Mouse (Mus musculus) neural tube, embryonic 11.5 days (tissue): Measurements from ENCODE around the gene Enah. TPM values are rescaled to one million over a fixed set of nuclear protein-coding genes. Genes with fewer than 3 reads are reported as not detected.

Source experiments
- ATAC-seq: fragments of 200-750 bp; cut with Nextera tagmentation; 2 replicates; pipeline ENCODE4 v1.8.0; 2017; ENCODE audit warnings: moderate number of reproducible peaks, mild to moderate bottlenecking, moderate TSS enrichment, moderate library complexity; ENCODE audit not compliant: insufficient read depth, low FRiP score, low TSS enrichment
- DNase-seq: peaks from one replicate; pipeline ENCODE4 v3.0.0-alpha.2; 2015; ENCODE audit warnings: low spot score
- H3K27ac ChIP-seq: fragments of 300-500 bp; sonication (generic); 2 replicates; pipeline ENCODE4 v1.5.1; 2014; ENCODE audit warnings: low read depth, mild to moderate bottlenecking, low read length
- H3K27me3 ChIP-seq: fragments of 300-500 bp; sonication (generic); 2 replicates; pipeline ENCODE4 v1.6.1; 2014; ENCODE audit warnings: mild to moderate bottlenecking, low read length, mixed read lengths; ENCODE audit not compliant: control insufficient read depth, insufficient read depth
- H3K36me3 ChIP-seq: fragments of 300-500 bp; sonication (generic); 2 replicates; pipeline ENCODE4 v1.6.1; 2014; ENCODE audit warnings: mild to moderate bottlenecking, low read length, moderate library complexity, mixed read lengths; ENCODE audit not compliant: control insufficient read depth, insufficient read depth
- H3K4me1 ChIP-seq: fragments of 300-500 bp; sonication (generic); 2 replicates; pipeline ENCODE4 v1.6.1; 2014; ENCODE audit warnings: low read length, mixed read lengths; ENCODE audit not compliant: control insufficient read depth, insufficient read depth
- H3K4me2 ChIP-seq: fragments of 300-500 bp; sonication (generic); 2 replicates; pipeline ENCODE4 v1.6.1; 2014; ENCODE audit warnings: low read depth, mild to moderate bottlenecking, moderate library complexity
- H3K4me3 ChIP-seq: fragments of 300-500 bp; sonication (generic); 2 replicates; pipeline ENCODE4 v1.5.1; 2014; ENCODE audit warnings: low read depth, low read length
- H3K9ac ChIP-seq: fragments of 300-500 bp; sonication (generic); 2 replicates; pipeline ENCODE4 v1.6.1; 2014; ENCODE audit warnings: mild to moderate bottlenecking, low read length
- H3K9me3 ChIP-seq: fragments of 300-500 bp; sonication (generic); 2 replicates; pipeline ENCODE4 v1.6.1; 2016; ENCODE audit warnings: low read length; ENCODE audit not compliant: control insufficient read depth
- WGBS: fragments of 180-500 bp; shearing (Covaris S2); extraction: QIAGEN DNeasy Blood & Tissue Kit; methylation state at CpG from one replicate; pipeline ENCODE4 v1.1.7; 2014; 5-methylcytosine and 5-hydroxymethylcytosine counted together
- polyA plus RNA-seq: library from polyadenylated mRNA; unstranded; fragments of >200 nt; fragmentation: Nextera tagmentation; extraction: Ambion mirVana; gene quantifications from 2 replicates; pipeline ENCODE4 v1.2.1, GENCODE M21; 2014

The Enah gene
- polyA plus RNA-seq, 1 experiment from 2014 or later: 35.9 TPM

DNA sequence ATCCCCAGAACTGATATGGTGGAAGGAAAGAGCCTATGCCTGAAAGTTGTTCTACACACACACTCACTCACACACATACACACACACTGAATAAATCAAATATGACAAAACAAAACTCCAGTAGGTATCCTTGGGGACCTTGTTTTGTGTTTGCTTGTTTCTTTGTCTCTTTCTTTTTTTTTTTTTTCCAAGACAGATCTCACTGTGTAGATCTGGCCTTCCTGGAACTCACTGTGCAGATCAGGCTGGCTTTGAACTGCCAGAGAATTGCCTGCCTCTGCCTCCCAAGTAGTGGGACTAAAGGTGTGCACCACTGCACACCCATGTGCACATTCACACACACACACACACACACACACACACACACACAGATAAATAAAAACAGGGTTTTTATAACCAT lies 12.0 kb upstream of the Enah start:
- no peak overlapping the region for H3K4me3 ChIP-seq
- H3K27ac ChIP-seq: no peak overlapping the region
- ATAC-seq: no peak
- H3K27me3 ChIP-seq: no peaks in the 10 kb centered on the region
- DNase-seq: no peak
- no peak overlapping the region for H3K9ac ChIP-seq
- H3K4me2 ChIP-seq: no peak overlapping the region
- H3K4me1 ChIP-seq: no peaks in the 10 kb centered on the region
- H3K36me3 ChIP-seq: no peaks in the 10 kb centered on the region
- no peaks in the 10 kb centered on the region for H3K9me3 ChIP-seq

- no peak overlapping the region for H3K4me3 ChIP-seq
- H3K9me3 ChIP-seq: no peaks in the 10 kb centered on the region
- no peaks in the 10 kb centered on the region for H3K36me3 ChIP-seq
- WGBS: 83% methylated on average over 6 of the region's 6 CpGs
- no peaks in the 10 kb centered on the region for H3K27me3 ChIP-seq
- ATAC-seq: no peak
- H3K4me1 ChIP-seq: no peaks in the 10 kb centered on the region
- H3K4me2 ChIP-seq: no peak overlapping the region
- no peak overlapping the region for H3K27ac ChIP-seq
- no peak overlapping the region for H3K9ac ChIP-seq
- DNase-seq: no peak
Measured at GRCm38 (mm10) chr1:182031066-182031465, 11.3 kb upstream of the Enah start.

GRCm38 (mm10) chr1:182029989-182030649 lies 10.3 kb upstream of the Enah start:
- Histone ChIP-seq H3K4me1 (no peaks in the 10 kb centered on the region), H3K27ac (no peak overlapping the region), H3K9ac (no peak overlapping the region), H3K9me3 (no peaks in the 10 kb centered on the region), H3K36me3 (no peaks in the 10 kb centered on the region), H3K27me3 (no peaks in the 10 kb centered on the region), H3K4me2 (no peak overlapping the region), H3K4me3 (no peak overlapping the region)
- WGBS: 73% methylated on average over 5 of the region's 5 CpGs
- DNase-seq (no peak), ATAC-seq (no peak)

DNA sequence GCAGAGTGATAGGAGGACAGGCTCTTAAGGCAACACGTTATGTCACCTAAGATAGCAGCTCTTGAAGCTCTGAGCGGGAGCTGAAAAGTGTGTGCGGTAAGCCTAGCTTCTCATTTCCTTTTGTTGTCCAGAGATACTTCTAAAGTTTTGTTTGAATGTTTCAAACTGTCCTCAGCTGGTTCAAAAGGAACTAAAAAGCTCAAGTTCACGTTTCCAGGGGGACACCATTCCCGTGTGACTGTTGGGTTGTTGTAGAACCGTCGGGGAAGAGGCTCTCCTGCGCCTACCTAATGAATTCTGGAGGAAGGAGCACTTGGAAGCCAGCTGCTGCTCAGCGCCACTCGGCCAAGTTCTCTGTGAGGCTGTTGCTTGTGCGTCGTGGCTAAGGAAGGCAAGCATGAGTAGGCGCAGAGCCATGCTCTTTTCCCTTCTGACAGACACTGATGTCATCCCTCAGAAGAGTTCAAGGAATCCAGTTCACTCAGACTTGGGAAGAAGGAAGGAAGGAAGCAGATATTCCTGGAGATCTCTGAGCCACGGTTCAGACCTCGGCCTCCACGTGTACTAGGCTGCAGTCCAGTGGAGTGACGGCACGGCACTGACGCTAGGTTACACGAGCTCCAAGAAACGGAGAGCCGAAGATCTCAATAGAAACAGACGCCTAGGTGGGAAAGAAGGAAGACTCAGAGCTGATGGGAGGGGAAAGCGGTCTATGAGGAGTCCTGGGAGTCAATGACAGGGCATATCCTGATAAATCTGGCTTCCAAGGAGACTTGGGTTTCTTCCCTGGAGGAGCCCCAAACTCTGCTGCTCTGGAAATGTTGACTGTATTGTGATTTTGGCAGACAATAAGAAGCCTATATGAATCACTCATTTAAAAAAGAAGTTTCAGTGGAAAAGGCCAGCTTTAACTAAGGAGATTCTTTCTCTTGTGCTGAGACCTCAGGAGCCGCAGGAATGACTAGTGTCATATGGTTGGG lies 8.7 kb upstream of the Enah start:
- DNase-seq: no peak
- Histone ChIP-seq H3K4me3 (no peak overlapping the region), H3K9me3 (no peaks in the 10 kb centered on the region), H3K9ac (no peak overlapping the region), H3K27me3 (no peaks in the 10 kb centered on the region), H3K4me1 (no peaks in the 10 kb centered on the region), H3K27ac (no peak overlapping the region), H3K4me2 (no peak overlapping the region), H3K36me3 (no peaks in the 10 kb centered on the region)
- 87% methylated on average over 25 of the region's 25 CpGs for WGBS
- no peak for ATAC-seq

DNA sequence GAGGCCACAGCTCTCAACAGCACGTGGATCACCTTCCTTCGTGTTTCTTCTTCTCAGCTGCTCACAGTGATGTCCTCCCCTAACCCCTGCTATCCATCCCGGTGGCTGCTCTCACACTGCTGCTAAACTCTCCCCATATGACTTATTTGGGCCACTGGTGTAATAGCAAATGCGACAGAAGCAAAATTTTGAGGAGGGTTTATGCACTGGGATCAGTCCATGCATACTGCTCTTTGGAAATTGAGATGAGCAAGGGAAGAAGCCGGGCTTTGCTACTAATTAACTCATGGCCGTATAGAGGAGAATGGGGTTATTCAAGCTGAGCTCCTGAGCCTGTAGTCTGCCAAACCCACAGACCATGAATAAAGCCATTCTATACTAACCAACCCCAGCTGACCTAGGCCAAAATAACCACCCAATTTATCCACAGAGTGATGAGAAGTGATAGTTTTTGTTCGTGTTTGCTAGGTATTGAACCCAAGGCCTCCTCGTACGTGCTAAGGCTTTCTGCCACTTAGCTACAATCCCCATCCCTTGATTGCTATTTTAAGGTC lies 7.7 kb upstream of the Enah start:
- no peak overlapping the region for H3K27ac ChIP-seq
- no peak overlapping the region for H3K4me3 ChIP-seq
- no peaks in the 10 kb centered on the region for H3K4me1 ChIP-seq
- H3K9ac ChIP-seq: no peak overlapping the region
- 72% methylated on average over 9 of the region's 9 CpGs for WGBS
- no peak for ATAC-seq
- DNase-seq: no peak
- no peaks in the 10 kb centered on the region for H3K9me3 ChIP-seq
- no peaks in the 10 kb centered on the region for H3K27me3 ChIP-seq
- no peak overlapping the region for H3K4me2 ChIP-seq
- no peaks in the 10 kb centered on the region for H3K36me3 ChIP-seq

- Histone ChIP-seq H3K4me2 (no peak overlapping the region), H3K4me1 (no peaks in the 10 kb centered on the region), H3K9ac (no peak overlapping the region), H3K27ac (no peak overlapping the region), H3K4me3 (no peak overlapping the region), H3K27me3 (no peaks in the 10 kb centered on the region), H3K36me3 (no peaks in the 10 kb centered on the region), H3K9me3 (no peaks in the 10 kb centered on the region)
- 85% methylated on average over 5 of the region's 5 CpGs for WGBS
- DNase-seq (no peak), ATAC-seq (no peak)
Measured at GRCm38 (mm10) chr1:182026821-182027220, 7.0 kb upstream of the Enah start.

GRCm38 (mm10) chr1:182026120-182026519 lies 6.3 kb upstream of the Enah start:
- 74% methylated on average over 7 of the region's 7 CpGs for WGBS
- no peaks in the 10 kb centered on the region for H3K4me1 ChIP-seq

GRCm38 (mm10) chr1:182021691-182022299 lies 2.0 kb upstream of the Enah start:
- H3K4me3 ChIP-seq: no peak overlapping the region
- WGBS: 91% methylated on average over 6 of the region's 6 CpGs
- no peaks in the 10 kb centered on the region for H3K9me3 ChIP-seq
- H3K4me2 ChIP-seq: no peak overlapping the region
- DNase-seq (no peak), ATAC-seq (no peak)
- H3K4me1 ChIP-seq: 0 out of 2 replicates have a peak, but pooled peaks cover 3% of the 10 kb centered on the region
- H3K9ac ChIP-seq: no peak overlapping the region
- no peaks in the 10 kb centered on the region for H3K36me3 ChIP-seq
- no peak overlapping the region for H3K27ac ChIP-seq
- no peaks in the 10 kb centered on the region for H3K27me3 ChIP-seq

More at GRCm38 (mm10) chr1:182026120-182026519, 6.3 kb upstream of the Enah start:
- Histone ChIP-seq H3K9ac (no peak overlapping the region), H3K9me3 (no peaks in the 10 kb centered on the region), H3K36me3 (no peaks in the 10 kb centered on the region), H3K27ac (no peak overlapping the region), H3K27me3 (no peaks in the 10 kb centered on the region), H3K4me2 (no peak overlapping the region), H3K4me3 (no peak overlapping the region)
- ATAC-seq (no peak), DNase-seq (no peak)
